Mouse (Mus musculus) gastrocnemius, adult 8-10 months (tissue): ENCODE data around the gene Gabarapl1. TPM values are rescaled to one million over a fixed set of nuclear protein-coding genes. Genes with fewer than 3 reads are reported as not detected.

Source experiments
- total RNA-seq, 4 experiments: library from RNA; stranded (reverse); gene quantifications; 2 replicates each; pipeline ENCODE4 v1.2.4; 2022

Gabarapl1 gene
- total RNA-seq, 4 experiments from 2014 or later = 69.2 to 94.1 (median 86.7) TPM

Other genes starting within 250 kb of the Gabarapl1 start
- not detected for gene 4922502D21Rik, start 201.4 kb upstream of the Gabarapl1 start, total RNA-seq
- under 1 TPM in 3 of 4 experiments, not detected in 1; 0.13 to 0.61 (median 0.22) TPM for gene Clec12a, start 190.5 kb upstream of the Gabarapl1 start, total RNA-seq
- not detected for gene Clec12b, start 147.3 kb upstream of the Gabarapl1 start, total RNA-seq
- not detected for gene Clec1b, start 135.9 kb upstream of the Gabarapl1 start, total RNA-seq
- not detected for gene Clec9a, start 124.3 kb upstream of the Gabarapl1 start, total RNA-seq
- 1 to 10 TPM; 1.5 to 4.4 (median 2.0) TPM for gene Clec1a, start 81.2 kb upstream of the Gabarapl1 start, total RNA-seq
- under 1 TPM in 1 of 4 experiments, not detected in 3; 0.48 TPM for gene Olr1, start 26.0 kb upstream of the Gabarapl1 start, total RNA-seq
- not detected for gene Tmem52b, start 20.6 kb upstream of the Gabarapl1 start, total RNA-seq
- gene Klre1, start 44.7 kb downstream of the Gabarapl1 start, total RNA-seq = not detected
- gene Klrd1, start 58.6 kb downstream of the Gabarapl1 start, total RNA-seq = not detected
- gene Klrk1, start 90.7 kb downstream of the Gabarapl1 start, total RNA-seq = not detected
- not detected for gene Klrc3, start 110.2 kb downstream of the Gabarapl1 start, total RNA-seq
- gene Klrc2, start 127.5 kb downstream of the Gabarapl1 start, total RNA-seq = not detected
- gene Klrc1, start 145.8 kb downstream of the Gabarapl1 start, total RNA-seq = not detected
- gene Klri1, start 184.0 kb downstream of the Gabarapl1 start, total RNA-seq = not detected
- not detected for gene Klri2, start 207.3 kb downstream of the Gabarapl1 start, total RNA-seq